Mouse (Mus musculus) liver, embryonic 15.5 days (tissue): ENCODE measurements around the gene Cbln4. TPM values are rescaled to one million over a fixed set of nuclear protein-coding genes. Genes with fewer than 3 reads are reported as not detected.

Experiments used
- ATAC-seq: fragments of 200-750 bp; cut with Nextera tagmentation; 2 replicates; pipeline ENCODE4 v1.8.0; 2017; ENCODE audit warnings: moderate number of reproducible peaks, mild to moderate bottlenecking, moderate library complexity; ENCODE audit not compliant: insufficient read depth
- H3K27ac ChIP-seq: fragments of 300-500 bp; sonication (generic); replicated peaks from 2 replicates; pipeline ENCODE4 v1.5.1; 2015; ENCODE audit warnings: mild to moderate bottlenecking, inconsistent platforms
- H3K27me3 ChIP-seq: fragments of 300-500 bp; sonication (generic); 2 replicates; pipeline ENCODE4 v1.6.1; 2015; ENCODE audit warnings: mild to moderate bottlenecking, inconsistent platforms
- H3K36me3 ChIP-seq: fragments of 300-500 bp; sonication (generic); replicated peaks from 2 replicates; pipeline ENCODE4 v1.6.1; 2015; ENCODE audit warnings: moderate library complexity, mild to moderate bottlenecking, inconsistent platforms
- H3K4me1 ChIP-seq: fragments of 300-500 bp; sonication (generic); replicated peaks from 2 replicates; pipeline ENCODE4 v1.6.1; 2015; ENCODE audit warnings: inconsistent platforms
- H3K4me2 ChIP-seq: fragments of 300-500 bp; sonication (generic); 2 replicates; pipeline ENCODE4 v1.6.1; 2015; ENCODE audit warnings: moderate library complexity, mild to moderate bottlenecking, inconsistent platforms
- H3K4me3 ChIP-seq: fragments of 300-500 bp; sonication (generic); replicated peaks from 2 replicates; pipeline ENCODE4 v1.5.1; 2015; ENCODE audit warnings: mild to moderate bottlenecking, inconsistent platforms
- H3K9ac ChIP-seq: fragments of 300-500 bp; sonication (generic); 2 replicates; pipeline ENCODE4 v1.6.1; 2015; ENCODE audit warnings: moderate library complexity, mild to moderate bottlenecking, inconsistent platforms
- H3K9me3 ChIP-seq: fragments of 300-500 bp; sonication (generic); replicated peaks from 2 replicates; pipeline ENCODE4 v1.6.1; 2016; ENCODE audit warnings: inconsistent platforms
- WGBS: fragments of 180-500 bp; shearing (Covaris S2); methylation state at CpG from one replicate; pipeline ENCODE4 v1.1.7; 2015; ENCODE audit warnings: mixed read lengths; ENCODE audit not compliant: insufficient replicate concordance; 5-methylcytosine and 5-hydroxymethylcytosine counted together
- polyA plus RNA-seq: library from polyadenylated mRNA; unstranded; fragments of >200 nt; fragmentation: Nextera tagmentation; extraction: Ambion mirVana; gene quantifications from 2 replicates; pipeline ENCODE4 v1.2.1, GENCODE M21; 2015

The Cbln4 gene
- polyA plus RNA-seq, 1 experiment from 2014 or later, result 0.06 TPM

DNA sequence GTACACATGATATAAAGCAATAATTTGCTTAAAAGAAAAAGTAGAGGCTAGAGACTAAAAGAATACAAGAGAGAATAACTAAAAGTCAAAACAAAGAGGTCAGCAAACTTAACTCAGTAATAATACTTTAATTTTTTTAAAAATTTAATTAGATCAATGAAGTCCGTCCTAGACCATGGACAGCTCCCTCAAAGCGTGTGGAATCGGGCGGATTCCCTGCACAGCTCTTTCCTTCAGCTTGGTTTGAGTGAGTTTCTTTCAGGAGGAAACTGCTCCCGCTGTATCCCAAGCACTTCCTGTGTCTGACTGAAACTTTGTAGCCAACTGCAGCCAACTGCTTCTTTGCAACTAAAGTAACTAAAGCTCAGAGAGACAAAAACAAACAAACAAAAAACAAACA, 9.0 kb downstream of the Cbln4 start:
- Histone ChIP-seq H3K27ac (no peak overlapping the region), H3K4me2 (no peak overlapping the region), H3K9ac (no peak overlapping the region), H3K27me3 (no peaks in the 10 kb centered on the region), H3K36me3 (no peaks in the 10 kb centered on the region), H3K4me3 (no peak overlapping the region), H3K9me3 (no peaks in the 10 kb centered on the region), H3K4me1 (no peaks in the 10 kb centered on the region)
- ATAC-seq, result no peak
- WGBS, result 20% methylated on average over 5 of the region's 5 CpGs

DNA sequence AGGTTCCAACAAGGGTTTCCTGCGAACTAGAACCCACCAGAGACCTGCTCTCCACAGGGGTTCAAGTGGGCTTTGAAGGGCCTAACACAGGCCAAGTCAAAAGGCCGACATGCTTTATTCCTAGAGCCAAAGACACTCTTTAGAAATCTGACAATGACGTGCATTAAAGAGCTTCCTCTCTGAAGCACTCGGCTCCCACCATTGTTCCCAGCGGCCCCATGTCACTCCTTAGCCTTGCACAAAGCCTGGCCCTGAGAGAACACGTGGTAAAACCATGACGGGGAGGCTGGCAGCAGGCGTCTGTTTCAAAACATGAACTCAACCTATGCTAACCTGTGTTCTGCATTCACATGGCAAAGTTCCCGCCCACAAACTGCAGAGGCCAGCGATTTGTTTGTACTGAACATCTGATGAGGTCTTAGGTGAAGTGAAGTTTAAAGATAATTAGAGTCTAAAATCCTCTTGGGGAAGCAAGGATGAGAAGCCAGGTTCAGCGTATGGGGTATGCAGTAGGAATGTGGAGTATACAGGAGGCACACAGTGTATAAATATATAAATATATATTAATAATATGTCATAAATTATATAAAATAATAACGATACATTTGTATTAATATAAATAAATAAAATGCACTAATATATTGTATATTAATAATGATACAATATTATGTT, 17.7 kb downstream of the Cbln4 start:
- no peaks in the 10 kb centered on the region for H3K36me3 ChIP-seq
- H3K9ac ChIP-seq, result no peak overlapping the region
- no peak for ATAC-seq
- H3K4me3 ChIP-seq, result no peak overlapping the region
- no peak overlapping the region for H3K27ac ChIP-seq
- H3K9me3 ChIP-seq, result no peaks in the 10 kb centered on the region
- no peak overlapping the region for H3K4me2 ChIP-seq
- 54% methylated on average over 12 of the region's 12 CpGs for WGBS
- no peaks in the 10 kb centered on the region for H3K27me3 ChIP-seq
- H3K4me1 ChIP-seq, result no peaks in the 10 kb centered on the region

- no peak overlapping the region for H3K4me3 ChIP-seq
- WGBS, result 87% methylated on average over 10 of the region's 10 CpGs
- H3K27me3 ChIP-seq, result no peaks in the 10 kb centered on the region
- no peak for ATAC-seq
- H3K4me1 ChIP-seq, result no peaks in the 10 kb centered on the region
- H3K9ac ChIP-seq, result no peak overlapping the region
- H3K36me3 ChIP-seq, result no peaks in the 10 kb centered on the region
- H3K27ac ChIP-seq, result no peak overlapping the region
- H3K4me2 ChIP-seq, result no peak overlapping the region
- H3K9me3 ChIP-seq, result 0 out of 2 replicates have a peak, but pooled peaks cover 9% of the 10 kb centered on the region
Observed at GRCm38 (mm10) chr2:172006726-172007125, 36.5 kb downstream of the Cbln4 start.

DNA sequence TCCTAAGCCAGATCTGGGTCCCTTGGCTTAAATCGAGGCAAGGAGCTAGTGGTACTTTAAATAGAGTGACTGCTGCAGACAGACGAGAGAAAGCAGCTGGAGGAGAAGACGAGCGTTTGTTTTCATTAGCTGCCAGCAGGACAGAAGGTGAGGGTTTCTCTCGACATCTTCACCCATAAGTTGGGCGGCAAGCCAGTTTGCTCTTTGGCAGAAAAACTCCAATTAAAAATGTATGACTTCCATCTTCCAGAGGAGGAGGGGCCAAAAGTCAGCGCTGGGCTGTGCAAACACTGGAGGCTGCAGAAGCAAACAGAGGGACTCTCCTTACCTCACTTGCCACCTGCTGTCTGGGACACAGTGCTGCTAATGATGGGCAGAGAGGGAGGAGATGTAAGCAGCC, 37.3 kb downstream of the Cbln4 start:
- H3K4me2 ChIP-seq, result no peak overlapping the region
- no peaks in the 10 kb centered on the region for H3K27me3 ChIP-seq
- no peak overlapping the region for H3K9ac ChIP-seq
- 40% methylated on average over 7 of the region's 7 CpGs for WGBS
- no peak for ATAC-seq
- no peak overlapping the region for H3K4me3 ChIP-seq
- H3K36me3 ChIP-seq, result no peaks in the 10 kb centered on the region
- no peak overlapping the region for H3K27ac ChIP-seq
- H3K4me1 ChIP-seq, result no peaks in the 10 kb centered on the region
- 0 out of 2 replicates have a peak, but pooled peaks cover 9% of the 10 kb centered on the region for H3K9me3 ChIP-seq

DNA sequence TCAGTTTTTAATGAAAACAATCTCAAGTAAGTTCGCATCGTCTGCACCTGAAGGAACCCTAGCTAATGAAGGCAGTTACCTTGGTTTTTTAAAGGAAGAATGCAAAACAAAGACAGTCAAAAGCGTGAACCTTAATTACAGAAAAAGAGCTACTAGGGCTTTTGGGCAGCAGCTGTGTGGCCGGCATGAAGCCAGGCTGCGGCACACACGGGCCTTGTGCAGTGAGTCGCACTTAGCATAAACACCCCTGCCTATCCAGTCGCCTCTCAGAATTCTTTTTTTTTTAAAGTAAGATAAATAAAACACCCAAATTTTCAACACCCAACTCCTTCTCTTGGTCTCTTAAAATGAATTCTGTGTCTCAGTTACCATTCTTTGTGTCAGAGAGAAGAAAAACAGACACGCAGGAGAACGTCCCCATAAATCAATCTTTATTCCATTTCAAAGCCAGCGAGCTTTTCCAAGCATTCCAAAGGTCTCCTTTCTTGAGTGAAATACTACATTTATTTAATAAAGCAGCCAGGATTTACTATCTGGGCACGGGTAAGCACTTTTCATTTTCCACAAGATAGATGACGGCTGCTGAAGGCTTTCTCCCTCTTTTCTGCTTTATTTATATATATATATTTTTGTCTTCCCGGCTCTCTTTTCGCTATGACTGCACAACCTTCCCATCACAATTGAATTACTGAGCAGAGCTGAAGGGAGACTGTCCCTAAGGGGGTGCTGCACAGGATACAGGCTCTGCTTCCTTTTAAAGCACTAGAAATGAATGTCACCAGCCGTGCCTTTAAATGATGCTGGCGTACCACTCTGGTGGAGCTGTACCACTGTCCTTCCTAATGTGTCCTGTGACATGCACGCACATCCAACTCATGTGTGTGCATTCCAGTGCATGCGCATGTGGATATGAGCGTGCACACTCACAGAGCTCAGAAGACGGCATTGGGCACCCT, 39.0 kb downstream of the Cbln4 start:
- H3K27me3 ChIP-seq, result no peaks in the 10 kb centered on the region
- no peak overlapping the region for H3K4me2 ChIP-seq
- no peak overlapping the region for H3K9ac ChIP-seq
- WGBS, result 63% methylated on average over 21 of the region's 21 CpGs
- H3K4me1 ChIP-seq, result no peaks in the 10 kb centered on the region
- no peak overlapping the region for H3K27ac ChIP-seq
- no peak for ATAC-seq
- H3K9me3 ChIP-seq, result 0 out of 2 replicates have a peak, but pooled peaks cover 9% of the 10 kb centered on the region
- H3K36me3 ChIP-seq, result no peaks in the 10 kb centered on the region
- H3K4me3 ChIP-seq, result no peak overlapping the region

GRCm38 (mm10) chr2:171996979-171997686, 46.1 kb downstream of the Cbln4 start:
- 55% methylated on average over 6 of the region's 6 CpGs for WGBS

DNA sequence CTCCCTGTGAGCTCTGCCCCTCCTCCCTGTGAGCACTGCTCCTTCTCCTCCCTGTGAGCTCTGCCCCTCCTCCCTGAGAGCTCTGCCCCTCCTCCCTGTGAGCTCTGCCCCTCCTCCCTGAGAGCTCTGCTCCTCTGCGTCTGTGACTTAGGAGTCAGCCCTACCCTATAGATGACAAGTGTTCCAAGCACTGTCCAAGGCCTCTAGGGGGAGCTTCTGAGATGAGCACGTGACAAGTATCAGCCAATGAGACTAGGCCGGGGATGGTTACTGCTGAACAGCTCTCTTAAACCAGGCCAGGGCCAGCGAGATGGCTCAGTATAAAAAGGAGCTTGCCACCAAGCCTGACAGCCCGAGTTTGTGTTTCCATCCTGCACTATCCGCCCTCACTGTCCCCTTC, 48.4 kb downstream of the Cbln4 start:
- Histone ChIP-seq H3K27me3 (no peaks in the 10 kb centered on the region), H3K27ac (no peak overlapping the region), H3K9me3 (no peaks in the 10 kb centered on the region), H3K9ac (no peak overlapping the region), H3K4me3 (no peak overlapping the region), H3K4me2 (no peak overlapping the region), H3K36me3 (no peaks in the 10 kb centered on the region), H3K4me1 (no peaks in the 10 kb centered on the region)
- ATAC-seq, result no peak
- 57% methylated on average over 6 of the region's 6 CpGs for WGBS

More at GRCm38 (mm10) chr2:171996979-171997686, 46.1 kb downstream of the Cbln4 start:
- Histone ChIP-seq H3K27ac (no peak overlapping the region), H3K36me3 (no peaks in the 10 kb centered on the region), H3K4me2 (no peak overlapping the region), H3K4me3 (no peak overlapping the region), H3K9ac (no peak overlapping the region), H3K9me3 (no peaks in the 10 kb centered on the region), H3K4me1 (no peaks in the 10 kb centered on the region), H3K27me3 (no peaks in the 10 kb centered on the region)
- no peak for ATAC-seq

- WGBS, result 69% methylated on average over 5 of the region's 5 CpGs
Observed at GRCm38 (mm10) chr2:171994240-171994639, 49.0 kb downstream of the Cbln4 start.

DNA sequence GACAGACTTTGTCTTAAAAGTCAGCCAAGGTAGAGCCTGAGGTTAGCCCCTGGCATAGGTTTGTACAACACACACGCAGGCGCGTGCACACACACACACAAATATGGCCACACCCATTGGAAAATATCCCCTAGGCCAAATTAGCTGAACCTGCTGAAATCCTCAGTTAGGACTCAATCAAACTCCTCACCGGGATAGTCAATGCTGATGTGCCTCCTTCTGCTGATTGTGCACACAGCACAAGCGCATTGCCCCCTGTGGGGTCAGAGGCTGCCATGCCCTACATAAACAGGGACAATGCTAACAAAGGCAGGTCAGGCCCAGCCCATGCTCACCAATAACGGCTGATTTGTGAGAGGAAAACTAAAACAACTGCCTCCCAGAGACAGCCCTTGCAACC, 56.6 kb downstream of the Cbln4 start:
- Histone ChIP-seq H3K9me3 (peaks cover 2% of the 10 kb centered on the region; the same call in 1 of the 2 replicates), H3K4me2 (no peak overlapping the region), H3K4me1 (no peaks in the 10 kb centered on the region), H3K27ac (no peak overlapping the region), H3K4me3 (no peak overlapping the region), H3K9ac (no peak overlapping the region), H3K36me3 (no peaks in the 10 kb centered on the region), H3K27me3 (no peaks in the 10 kb centered on the region)
- WGBS, result 30% methylated on average over 6 of the region's 6 CpGs
- ATAC-seq, result no peak

More at GRCm38 (mm10) chr2:171994240-171994639, 49.0 kb downstream of the Cbln4 start:
- Histone ChIP-seq H3K9ac (no peak overlapping the region), H3K4me3 (no peak overlapping the region), H3K4me1 (no peaks in the 10 kb centered on the region), H3K36me3 (no peaks in the 10 kb centered on the region), H3K27ac (no peak overlapping the region), H3K9me3 (no peaks in the 10 kb centered on the region), H3K27me3 (no peaks in the 10 kb centered on the region), H3K4me2 (no peak overlapping the region)
- ATAC-seq, result no peak
